Mouse (Mus musculus): ENCODE data around the gene Psmd1. TPM values are rescaled to one million over a fixed set of nuclear protein-coding genes. Genes with fewer than 3 reads are reported as not detected.

Gene Psmd1
- total RNA-seq, 2 experiments from 2014 or later, result 105 to 111 TPM

DNA sequence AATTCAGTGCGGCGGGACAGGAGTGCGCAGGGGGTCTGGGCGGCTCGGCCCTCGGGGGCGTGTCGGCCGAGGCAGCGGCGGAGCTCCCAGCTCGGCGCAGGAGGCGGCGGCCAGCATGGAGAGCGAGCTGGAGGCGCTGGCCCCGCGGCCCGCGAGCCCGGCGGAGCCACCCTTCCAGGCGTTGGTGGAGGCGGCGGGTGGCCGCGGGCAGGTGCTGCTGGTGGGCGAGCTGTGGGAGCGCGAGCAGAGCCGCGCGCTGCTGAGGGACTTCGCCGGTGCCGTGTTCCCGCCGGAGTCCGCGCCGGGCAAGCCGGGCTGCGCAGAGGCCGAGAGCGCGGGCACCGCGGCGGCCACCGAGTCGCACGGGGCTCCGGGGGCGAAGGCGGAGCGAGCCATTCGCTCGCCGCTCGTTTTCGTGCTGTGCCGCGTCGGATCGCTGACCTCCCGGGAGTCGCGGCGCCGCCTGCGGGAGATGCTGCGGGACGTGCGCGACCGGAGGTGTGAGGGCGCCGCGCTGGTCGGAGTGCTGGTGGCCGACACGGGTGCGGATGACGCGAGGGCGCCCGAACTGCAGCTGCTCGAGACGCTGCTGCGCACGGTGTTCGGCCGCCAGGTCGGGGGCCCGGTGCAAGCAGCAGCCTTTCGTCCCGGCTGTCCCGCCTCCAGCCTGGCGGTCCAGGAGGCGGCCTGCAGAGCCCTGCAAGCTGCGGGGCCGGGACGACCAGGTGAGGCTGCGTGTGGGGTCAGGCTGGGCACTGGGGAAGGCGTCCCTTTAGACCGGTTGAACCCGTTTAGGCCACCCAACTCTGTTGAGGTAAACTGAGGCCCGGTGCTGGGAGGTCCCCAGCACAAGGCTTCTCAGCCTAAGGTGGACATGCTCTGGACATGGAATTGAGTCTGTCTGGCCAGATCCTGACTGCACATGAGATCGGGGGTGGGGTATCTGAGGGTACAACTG lies 18.1 kb upstream of the Psmd1 start, which contains the start of gene 2810459M11Rik:
Gene 2810459M11Rik, plus strand, starts transcription at position 16 of the 958 bp plus-strand sequence.
- Histone ChIP-seq H3K27ac (peak within 1 kb of the TSS; percentile 92), H3K4me3 (peak within 1 kb of the TSS; percentile 71)
- no peak for DNase-seq (ENCODE audit: low spot score in 2 of 2)
- TF ChIP-seq CTCF (conservative IDR thresholded peaks at IDR 0.05), result peak; percentile 24; the same call in 1 of the 2 replicates

DNA sequence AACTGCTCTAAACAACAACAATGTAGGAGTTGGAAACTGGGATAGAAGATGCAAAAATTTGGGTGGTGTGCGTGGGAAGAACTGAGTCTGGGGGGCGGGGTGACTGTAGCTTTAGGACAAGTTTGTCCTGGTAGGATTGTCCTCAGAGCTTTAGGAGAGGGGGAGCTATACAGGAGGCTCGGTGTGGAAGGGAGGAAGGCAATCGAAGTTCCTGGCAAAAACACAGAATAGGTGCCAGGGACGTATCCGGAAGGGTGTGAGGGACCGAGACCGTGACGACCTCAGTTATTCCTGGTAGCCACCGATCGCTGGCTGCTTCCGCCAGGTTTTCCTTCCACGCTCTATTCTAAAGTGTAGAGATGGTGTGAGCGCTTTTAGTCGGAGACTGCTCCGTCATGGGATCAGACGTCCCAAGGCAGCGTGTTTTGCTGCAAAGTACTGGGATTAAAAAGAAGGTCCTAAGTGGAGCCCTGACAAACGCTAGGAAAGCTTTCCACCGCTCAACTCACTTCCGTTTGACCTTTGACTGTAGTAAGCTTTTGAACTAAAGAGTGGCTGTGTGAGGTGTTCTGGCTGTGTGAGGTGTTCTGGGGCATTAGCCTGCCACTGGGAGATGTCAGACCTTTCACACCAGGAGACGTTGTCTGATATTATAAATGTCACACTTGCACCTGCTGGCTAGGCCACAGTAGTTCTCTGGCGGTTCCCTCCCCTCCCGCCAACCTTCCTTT lies 17.2 kb upstream of the Psmd1 start:
- Histone ChIP-seq H3K27ac (peak overlapping the region; percentile 92), H3K4me3 (peak overlapping the region; percentile 71)
- no peak for TF ChIP-seq CTCF (conservative IDR thresholded peaks at IDR 0.05)
- DNase-seq (ENCODE audit: low spot score in 2 of 2), result no peak

DNA sequence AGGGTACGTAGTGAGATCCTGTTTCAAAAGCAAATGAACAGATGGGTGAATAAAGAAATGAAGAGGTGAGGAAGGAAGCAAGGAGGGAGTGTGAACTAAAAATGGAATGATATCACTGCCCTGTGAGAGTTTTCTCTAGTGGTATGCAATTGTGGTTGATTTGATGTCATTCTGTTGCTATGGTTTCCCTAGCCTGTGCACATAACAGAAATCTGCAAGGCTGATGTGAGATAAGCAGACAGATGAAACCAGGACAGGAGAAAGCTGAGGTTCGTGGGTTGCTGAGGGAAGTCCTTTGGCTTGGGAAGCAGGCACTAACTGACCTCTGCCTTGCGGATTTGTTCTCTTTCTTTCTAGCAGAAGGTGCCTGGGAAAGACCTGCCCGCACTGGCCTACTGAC lies 16.0 kb upstream of the Psmd1 start:
- no peak for DNase-seq (ENCODE audit: low spot score in 2 of 2)
- Histone ChIP-seq H3K4me3 (no peak overlapping the region; the same call in 1 of the 2 replicates), H3K27ac (peak overlapping the region; percentile 20; the same call in 1 of the 2 replicates)
- no peak for TF ChIP-seq CTCF (conservative IDR thresholded peaks at IDR 0.05)

DNA sequence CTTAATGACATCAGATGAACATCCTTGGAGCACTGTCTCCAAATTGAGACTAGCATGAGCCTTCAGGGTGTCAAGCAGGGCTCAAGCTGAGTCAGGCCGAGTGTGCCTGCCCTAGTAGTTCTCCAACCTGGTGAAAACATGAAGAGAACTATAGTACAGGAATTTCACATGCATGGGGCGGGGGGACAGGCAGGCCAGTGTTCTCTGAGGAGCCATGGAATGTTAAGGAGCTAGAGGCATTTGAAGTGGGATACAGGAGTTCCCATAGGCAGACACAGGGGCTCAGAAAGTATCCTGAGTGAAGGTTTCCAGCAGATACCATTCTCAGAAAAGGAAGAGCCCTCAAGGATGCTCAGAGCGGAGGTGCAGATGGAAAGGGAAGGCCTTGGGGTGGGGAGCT lies 15.4 kb upstream of the Psmd1 start:
- DNase-seq (ENCODE audit: low spot score in 2 of 2), result no peak
- Histone ChIP-seq H3K27ac (peak overlapping the region; percentile 20; the same call in 1 of the 2 replicates), H3K4me3 (no peak overlapping the region)
- TF ChIP-seq CTCF (conservative IDR thresholded peaks at IDR 0.05), result no peak

DNA sequence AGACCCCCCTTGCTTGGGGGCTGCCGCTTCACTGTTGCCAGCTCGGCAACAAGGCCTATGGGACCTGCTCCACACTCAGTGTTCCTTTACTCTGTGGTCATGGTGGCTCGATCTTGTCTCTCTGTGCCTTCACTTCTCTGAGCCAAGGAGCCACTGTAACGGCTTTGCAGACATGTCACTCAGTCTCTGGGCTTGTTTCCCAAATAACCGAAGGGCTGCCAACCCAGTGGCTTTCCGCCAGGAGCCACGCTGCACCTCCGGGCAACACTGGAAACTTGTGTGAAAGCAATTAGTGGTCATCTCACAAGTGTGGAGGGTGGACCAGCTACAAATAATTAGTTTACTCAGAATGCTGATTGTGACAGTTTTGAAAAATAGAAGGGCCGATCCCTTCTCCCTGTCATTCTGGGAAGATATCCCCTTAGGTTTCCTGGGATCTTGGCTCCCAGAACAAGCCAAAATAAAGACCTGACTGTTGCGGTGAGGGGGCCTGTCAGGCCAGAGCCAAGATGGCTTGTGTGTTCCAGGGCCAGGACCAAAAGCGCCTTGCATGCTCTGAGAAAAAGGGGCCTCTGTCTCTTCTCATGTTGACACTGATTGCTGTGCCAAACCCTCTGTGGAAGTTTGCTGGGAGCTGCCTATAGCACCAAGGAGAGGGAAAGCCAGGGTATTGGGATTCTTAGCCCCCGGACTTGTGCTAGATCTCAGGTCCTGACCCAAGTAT lies 10.8 kb upstream of the Psmd1 start:
- TF ChIP-seq CTCF (conservative IDR thresholded peaks at IDR 0.05), result no peak
- Histone ChIP-seq H3K27ac (peak overlapping the region; percentile 83), H3K4me3 (no peak overlapping the region)
- DNase-seq (ENCODE audit: low spot score in 2 of 2), result peak; percentile 67 to 79

DNA sequence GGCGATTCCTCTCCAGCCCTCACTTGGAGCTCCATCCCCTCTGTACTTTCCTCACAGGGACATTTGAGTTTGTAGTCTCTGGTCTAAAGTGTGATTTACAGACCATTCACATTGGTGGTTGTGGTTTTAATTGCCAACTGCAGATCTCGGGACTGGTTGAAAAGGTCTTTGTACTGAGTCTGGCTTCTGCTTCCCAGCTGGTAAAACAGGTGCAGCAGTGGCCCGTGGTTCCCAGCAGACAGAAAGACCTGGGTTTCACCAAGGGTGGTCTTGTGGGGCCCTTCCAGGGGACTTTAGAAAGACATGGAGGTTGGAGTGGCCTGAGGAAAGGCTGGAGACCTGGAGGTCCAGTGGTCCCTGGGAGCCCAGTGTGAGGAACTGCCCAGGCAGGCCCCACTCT lies 9.2 kb upstream of the Psmd1 start:
- TF ChIP-seq CTCF (conservative IDR thresholded peaks at IDR 0.05), result no peak
- no peak overlapping the region for H3K4me3 ChIP-seq
- DNase-seq (ENCODE audit: low spot score in 2 of 2), result no peak
- peak overlapping the region; percentile 83; the same call in 1 of the 2 replicates for H3K27ac ChIP-seq

DNA sequence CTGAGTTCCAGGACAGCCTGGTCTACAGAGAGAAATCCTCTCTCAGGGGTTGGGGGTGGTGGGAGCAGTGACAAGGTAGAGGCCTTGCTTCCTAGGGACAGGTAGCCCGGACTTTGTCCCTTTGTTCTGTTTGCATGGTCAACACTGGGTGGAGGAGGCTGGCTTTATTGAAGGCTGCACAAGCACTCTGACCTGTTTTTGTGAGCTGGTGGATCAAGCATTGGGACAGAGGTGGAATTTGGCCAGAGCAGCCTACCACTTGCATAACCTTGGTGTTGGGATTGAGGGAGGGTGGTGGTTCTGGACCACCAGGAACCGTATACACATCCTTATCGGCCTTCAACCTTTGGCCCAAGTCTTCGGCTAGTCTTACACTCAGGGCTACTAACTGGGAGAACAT lies 7.9 kb upstream of the Psmd1 start:
- DNase-seq (ENCODE audit: low spot score in 2 of 2), result no peak
- no peak for TF ChIP-seq CTCF (conservative IDR thresholded peaks at IDR 0.05)

DNA sequence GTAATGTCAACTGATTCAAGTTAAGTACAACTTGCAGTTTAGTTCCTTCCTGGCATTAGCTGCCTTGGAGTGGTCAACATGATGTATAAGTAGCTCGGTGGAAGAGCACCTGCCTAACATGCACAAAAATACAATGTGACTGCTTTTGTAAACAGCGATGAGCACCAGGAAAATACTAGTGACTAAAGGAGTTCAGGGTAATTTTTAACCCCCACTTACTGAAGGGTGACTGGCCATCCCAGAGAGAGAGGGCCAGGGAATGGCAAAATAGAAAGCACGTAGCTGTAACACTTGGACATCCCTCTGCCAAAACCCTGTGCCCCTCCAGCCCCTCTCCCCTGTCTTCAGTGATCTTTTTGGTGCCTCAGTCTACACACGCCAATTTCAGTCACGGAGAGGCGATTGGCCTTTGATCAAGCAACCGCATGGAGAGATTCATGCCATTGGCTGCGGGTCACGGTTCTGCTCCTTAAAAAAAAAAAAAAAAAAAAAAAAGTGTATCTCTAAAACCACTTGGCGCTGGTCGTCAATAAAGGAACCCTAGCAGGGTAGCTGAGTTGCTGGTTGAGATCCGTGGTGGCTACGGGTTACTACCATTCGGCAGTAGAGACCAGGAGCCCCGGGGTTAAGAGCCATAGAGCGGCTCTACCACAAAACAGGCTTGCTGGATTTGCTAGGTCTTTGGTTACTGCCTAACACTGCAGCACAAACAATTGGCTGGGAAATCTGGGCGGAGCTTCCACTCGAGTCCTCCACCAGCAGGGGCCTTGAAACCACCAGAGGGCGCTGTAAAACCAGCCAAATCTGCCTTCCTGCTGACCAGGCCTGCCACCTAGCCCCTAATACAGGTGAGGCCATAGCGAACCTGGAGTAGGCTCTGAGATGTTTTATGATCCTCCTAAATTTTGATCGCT lies 5.1 kb upstream of the Psmd1 start:
- Histone ChIP-seq H3K27ac (peak overlapping the region; percentile 86), H3K4me3 (peak overlapping the region; percentile 55)
- DNase-seq (ENCODE audit: low spot score in 2 of 2), result peak; percentile 94 to 97
- peak; percentile 97 for TF ChIP-seq CTCF (conservative IDR thresholded peaks at IDR 0.05)

More for the DNA sequence above, 7.9 kb upstream of the Psmd1 start:
- H3K4me3 ChIP-seq, result no peak overlapping the region
- peak overlapping the region; percentile 83; the same call in 1 of the 2 replicates for H3K27ac ChIP-seq

DNA sequence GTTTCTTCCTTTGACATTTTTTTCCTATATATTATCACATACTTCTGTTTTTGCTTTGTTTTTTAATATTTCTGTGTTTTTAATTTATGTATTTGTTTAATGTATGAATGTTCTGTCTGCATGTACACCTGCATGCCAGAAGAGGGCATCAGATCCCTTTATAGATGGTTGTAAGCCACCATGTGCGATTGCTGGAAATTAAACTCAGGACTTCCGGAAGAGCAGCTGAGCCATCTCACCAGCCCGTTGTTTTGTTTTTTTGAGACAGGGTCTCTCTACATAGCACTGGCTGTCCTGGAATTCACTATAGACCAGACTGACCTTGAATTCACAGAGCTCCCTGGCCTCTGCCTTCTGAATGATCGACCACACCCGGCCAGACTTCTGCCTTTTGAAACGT lies 1.7 kb upstream of the Psmd1 start:
- peak; percentile 70 for TF ChIP-seq CTCF (conservative IDR thresholded peaks at IDR 0.05)
- DNase-seq (ENCODE audit: low spot score in 2 of 2), result no peak
- H3K27ac ChIP-seq, result no peak overlapping the region
- H3K4me3 ChIP-seq, result no peak overlapping the region

DNA sequence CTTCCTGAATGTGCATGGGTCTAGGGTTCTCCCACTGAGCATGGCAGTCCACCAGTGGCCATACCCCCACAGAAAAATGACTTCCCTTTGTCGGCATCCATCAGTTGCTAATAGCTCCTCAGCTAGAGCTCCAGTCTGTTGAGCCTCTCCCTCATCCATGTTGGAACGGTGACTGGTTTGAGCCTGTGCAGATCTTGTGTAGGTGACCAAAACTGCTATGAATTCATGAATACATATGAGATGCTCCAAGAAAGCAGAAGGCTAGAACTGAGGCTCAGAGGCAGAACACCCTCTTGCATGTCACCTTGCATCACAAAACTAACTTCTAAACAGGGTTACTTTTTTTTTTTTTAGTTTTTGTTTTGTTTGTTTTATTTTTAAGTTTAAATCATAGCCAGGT lies 12.4 kb downstream of the Psmd1 start:
- TF ChIP-seq CTCF (conservative IDR thresholded peaks at IDR 0.05), result no peak
- no peak for DNase-seq (ENCODE audit: low spot score in 2 of 2)
- H3K27ac ChIP-seq, result no peak overlapping the region

DNA sequence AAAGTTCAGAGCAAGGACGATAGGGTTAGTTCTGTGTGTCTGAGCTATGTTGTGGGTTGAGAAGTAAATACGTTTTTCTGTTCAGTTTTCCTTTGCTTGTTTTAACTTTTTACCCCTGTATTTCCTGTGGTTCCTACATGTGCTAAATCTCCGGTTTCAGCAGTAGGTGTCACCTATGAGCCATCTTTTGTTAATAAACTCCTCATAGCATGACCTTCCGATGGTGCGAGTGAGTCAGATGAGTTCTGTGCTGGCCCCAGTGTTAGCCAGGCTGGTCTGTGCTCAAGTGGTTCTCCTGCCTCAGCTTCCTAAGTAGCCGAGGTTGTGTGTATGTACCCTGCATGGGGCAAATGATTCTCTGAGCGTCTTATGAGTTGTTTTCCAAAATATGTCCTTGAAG lies 30.2 kb downstream of the Psmd1 start:
- Histone ChIP-seq H3K27ac (no peak overlapping the region), H3K4me3 (no peak overlapping the region)
- DNase-seq (ENCODE audit: low spot score in 2 of 2), result no peak
- TF ChIP-seq CTCF (conservative IDR thresholded peaks at IDR 0.05), result peak; percentile 51

More for the DNA sequence above, 12.4 kb downstream of the Psmd1 start:
- H3K4me3 ChIP-seq, result no peak overlapping the region

All from layer of hippocampus, adult 2 months (tissue).